Mouse (Mus musculus) lung, postnatal 14 days (tissue): ENCODE data around the gene Sult1a1.
A peak's percentile ranks its signal among the peaks of the same experiment; 100 is the strongest.

Experiments
- DNase-seq: peaks from one replicate; pipeline ENCODE4 v3.0.0; 2021

The Sult1a1 gene

GRCm38 (mm10) chr7:126676207-126676606 is at the start of gene Sult1a1:
Gene Sult1a1, minus strand, starts transcription at chr7:126676432.
- peak; percentile 77 for DNase-seq

GRCm38 (mm10) chr7:126725667-126726066 is 49.4 kb upstream of the Sult1a1 start:
- no peak for DNase-seq

GRCm38 (mm10) chr7:126725077-126725476 is 48.8 kb upstream of the Sult1a1 start:
- DNase-seq: no peak

- DNase-seq: no peak
Measured at GRCm38 (mm10) chr7:126721635-126722034, 45.4 kb upstream of the Sult1a1 start.

GRCm38 (mm10) chr7:126718787-126719337 is 42.6 kb upstream of the Sult1a1 start:
- no peak for DNase-seq

GRCm38 (mm10) chr7:126717566-126717965 is 41.3 kb upstream of the Sult1a1 start:
- no peak for DNase-seq

GRCm38 (mm10) chr7:126715679-126716078 is 39.4 kb upstream of the Sult1a1 start:
- DNase-seq: no peak

- no peak for DNase-seq
Measured at GRCm38 (mm10) chr7:126711910-126712309, 35.7 kb upstream of the Sult1a1 start.

- no peak for DNase-seq
Measured at GRCm38 (mm10) chr7:126710266-126710665, 34.0 kb upstream of the Sult1a1 start.

GRCm38 (mm10) chr7:126708175-126708952 is 32.1 kb upstream of the Sult1a1 start:
- no peak for DNase-seq

- no peak for DNase-seq
Measured at GRCm38 (mm10) chr7:126707442-126708174, 31.4 kb upstream of the Sult1a1 start, which contains the start of gene Coro1a. Gene Coro1a, minus strand, starts transcription at chr7:126707787.

- peak; percentile 77 for DNase-seq
Measured at GRCm38 (mm10) chr7:126704121-126704980, 28.1 kb upstream of the Sult1a1 start.

GRCm38 (mm10) chr7:126703757-126704077 is 27.5 kb upstream of the Sult1a1 start:
- no peak for DNase-seq

GRCm38 (mm10) chr7:126702861-126703756 is 26.9 kb upstream of the Sult1a1 start:
- no peak for DNase-seq

- DNase-seq: no peak
Measured at GRCm38 (mm10) chr7:126702358-126702757, 26.1 kb upstream of the Sult1a1 start.

GRCm38 (mm10) chr7:126701559-126702357 is 25.5 kb upstream of the Sult1a1 start:
- no peak for DNase-seq

- DNase-seq: peak; percentile 94
Measured at GRCm38 (mm10) chr7:126701070-126701469, 24.8 kb upstream of the Sult1a1 start.

GRCm38 (mm10) chr7:126700063-126701015 is 24.1 kb upstream of the Sult1a1 start:
- DNase-seq: no peak

GRCm38 (mm10) chr7:126697838-126698237 is 21.6 kb upstream of the Sult1a1 start:
- no peak for DNase-seq

GRCm38 (mm10) chr7:126696886-126697285 is 20.7 kb upstream of the Sult1a1 start:
- DNase-seq: no peak
